Mouse (Mus musculus) CH12.LX (cell line): ENCODE measurements around the gene Zfp800. TPM values are rescaled to one million over a fixed set of nuclear protein-coding genes. Genes with fewer than 3 reads are reported as not detected.

Source experiments
- DNase-seq: peaks from one replicate; pipeline ENCODE4 v3.0.0-alpha.2; 2013; ENCODE audit errors: extremely low read depth
- H3K27ac ChIP-seq: 2 replicates; pipeline ENCODE4 v1.5.1; 2012; ENCODE audit warnings: low read depth, mild to moderate bottlenecking, control low read depth, moderate library complexity; ENCODE audit not compliant: insufficient read depth
- H3K27me3 ChIP-seq: replicated peaks from 2 replicates; pipeline ENCODE3; 2012; ENCODE audit warnings: inconsistent platforms
- H3K36me3 ChIP-seq, 2 experiments: replicated peaks in 1 of 2; 2 replicates each; pipeline versions ENCODE3 to v1.6.1; 2012; ENCODE audit warnings: inconsistent platforms in 1 of 2, low read length in 1 of 2, mild to moderate bottlenecking in 1 of 2, mixed read lengths in 1 of 2, moderate library complexity in 1 of 2; ENCODE audit not compliant: control insufficient read depth in 1 of 2, insufficient read depth in 1 of 2
- H3K4me1 ChIP-seq, 2 experiments: 2 replicates each; pipeline ENCODE4 v1.6.1; 2012; ENCODE audit warnings: inconsistent platforms in 1 of 2, moderate library complexity in 1 of 2; ENCODE audit not compliant: insufficient read depth in 2 of 2, control insufficient read depth in 1 of 2
- H3K4me2 ChIP-seq: 2 replicates; pipeline ENCODE4 v1.6.1; 2012; ENCODE audit warnings: low read depth, mild to moderate bottlenecking, control low read depth; ENCODE audit not compliant: poor library complexity, insufficient read depth, severe bottlenecking
- H3K4me3 ChIP-seq, 3 experiments: fragments of 150-350 bp in 1 of 3; sonication (generic) in 1 of 3; replicated peaks in 1 of 3; 2 replicates each; pipeline versions ENCODE3 to v1.5.1; 2011 to 2012; ENCODE audit warnings: low read depth in 2 of 3, low read length in 2 of 3, mild to moderate bottlenecking in 2 of 3, moderate library complexity in 2 of 3, control low read depth in 1 of 3, improper control_type of control experiment in 1 of 3, inconsistent platforms in 1 of 3, mixed read lengths in 1 of 3; ENCODE audit not compliant: poor library complexity in 1 of 3
- H3K79me2 ChIP-seq: replicated peaks from 2 replicates; pipeline ENCODE4 v1.6.1; 2012; ENCODE audit warnings: mild to moderate bottlenecking, moderate library complexity; ENCODE audit not compliant: control insufficient read depth, poor library complexity, insufficient read depth, severe bottlenecking; ENCODE audit errors: extremely low read depth
- H3K9ac ChIP-seq: 2 replicates; pipeline ENCODE4 v1.6.1; 2012; ENCODE audit warnings: low read depth, mild to moderate bottlenecking, control low read depth, moderate library complexity; ENCODE audit not compliant: insufficient read depth
- H3K9me3 ChIP-seq: replicated peaks from 2 replicates; pipeline ENCODE3; 2012; ENCODE audit warnings: low read length, inconsistent platforms, mixed read lengths
- CHD1 ChIP-seq: IDR thresholded peaks from 2 replicates; pipeline ENCODE4 v1.6.1; 2012; ENCODE audit warnings: low read depth, low read length, improper control_type of control experiment, inconsistent platforms
- CHD2 ChIP-seq: IDR thresholded peaks from 2 replicates; pipeline ENCODE4 v1.6.1; 2011; ENCODE audit warnings: low read length, improper control_type of control experiment
- E2F4 ChIP-seq: IDR thresholded peaks from 2 replicates; pipeline ENCODE4 v1.6.1; 2011; ENCODE audit warnings: low read depth, low read length, improper control_type of control experiment; ENCODE audit not compliant: insufficient replicate concordance
- EP300 ChIP-seq: IDR thresholded peaks from 2 replicates; pipeline ENCODE4 v1.6.1; 2011; ENCODE audit warnings: low read length, improper control_type of control experiment
- ETS1 ChIP-seq: conservative IDR thresholded peaks from 2 replicates; pipeline ENCODE4 v1.6.1; 2012; ENCODE audit warnings: low read depth, mild to moderate bottlenecking, inconsistent platforms, low read length, improper control_type of control experiment, moderate library complexity
- GABPA ChIP-seq: IDR thresholded peaks from 2 replicates; pipeline ENCODE4 v1.6.1; 2012; ENCODE audit warnings: low read depth, low read length, improper control_type of control experiment, inconsistent platforms; ENCODE audit not compliant: insufficient replicate concordance
- HCFC1 ChIP-seq: IDR thresholded peaks from 2 replicates; pipeline ENCODE4 v1.6.1; 2012; ENCODE audit warnings: low read depth, mild to moderate bottlenecking, inconsistent platforms, low read length, improper control_type of control experiment
- IRF4 ChIP-seq: IDR thresholded peaks from 2 replicates; pipeline ENCODE4 v1.6.1; 2014; ENCODE audit warnings: low read depth, mild to moderate bottlenecking, inconsistent platforms, low read length, improper control_type of control experiment
- JUN ChIP-seq: IDR thresholded peaks from 2 replicates; pipeline ENCODE4 v1.6.1; 2011; ENCODE audit warnings: low read depth, mild to moderate bottlenecking, low read length, improper control_type of control experiment, moderate library complexity; ENCODE audit not compliant: insufficient read depth
- JUND ChIP-seq: conservative IDR thresholded peaks from 2 replicates; pipeline ENCODE4 v1.6.1; 2011; ENCODE audit warnings: low read depth, low read length, improper control_type of control experiment
- KAT2A ChIP-seq: IDR thresholded peaks from 2 replicates; pipeline ENCODE4 v1.6.1; 2012; ENCODE audit warnings: low read length, improper control_type of control experiment, inconsistent platforms; ENCODE audit not compliant: insufficient replicate concordance
- MEF2A ChIP-seq: IDR thresholded peaks from 2 replicates; pipeline ENCODE4 v1.6.1; 2014; ENCODE audit warnings: low read depth, mild to moderate bottlenecking, inconsistent platforms, low read length, improper control_type of control experiment, borderline replicate concordance
- MXI1 ChIP-seq: IDR thresholded peaks from 2 replicates; pipeline ENCODE4 v1.6.1; 2011; ENCODE audit warnings: mild to moderate bottlenecking, low read depth, low read length, improper control_type of control experiment
- MYC ChIP-seq: IDR thresholded peaks from 2 replicates; pipeline ENCODE4 v1.6.1; 2011; ENCODE audit warnings: low read depth, mild to moderate bottlenecking, improper control_type of control experiment, low read length
- NELFE ChIP-seq: IDR thresholded peaks from 2 replicates; pipeline ENCODE4 v1.6.1; 2011; ENCODE audit warnings: low read depth, low read length, improper control_type of control experiment
- NRF1 ChIP-seq: IDR thresholded peaks from 2 replicates; pipeline ENCODE4 v1.6.1; 2014; ENCODE audit warnings: low read depth, mild to moderate bottlenecking, inconsistent platforms, low read length, improper control_type of control experiment, moderate library complexity
- POLR2AphosphoS2 ChIP-seq: IDR thresholded peaks from 2 replicates; pipeline ENCODE4 v1.6.1; 2011; ENCODE audit warnings: low read depth, low read length, improper control_type of control experiment
- RAD21 ChIP-seq: IDR thresholded peaks from 2 replicates; pipeline ENCODE4 v1.6.1; 2011; ENCODE audit warnings: low read depth, mild to moderate bottlenecking, low read length, improper control_type of control experiment, moderate library complexity
- RCOR1 ChIP-seq: conservative IDR thresholded peaks from 2 replicates; pipeline ENCODE4 v1.6.1; 2012; ENCODE audit warnings: low read depth, mild to moderate bottlenecking, inconsistent platforms, low read length, improper control_type of control experiment
- TBP ChIP-seq: conservative IDR thresholded peaks from 2 replicates; pipeline ENCODE4 v1.6.1; 2011; ENCODE audit warnings: low read depth, low read length, improper control_type of control experiment
- TCF12 ChIP-seq: IDR thresholded peaks from 2 replicates; pipeline ENCODE4 v1.6.1; 2014; ENCODE audit warnings: low read depth, mild to moderate bottlenecking, inconsistent platforms, low read length, improper control_type of control experiment
- UBTF ChIP-seq: IDR thresholded peaks from 2 replicates; pipeline ENCODE4 v1.6.1; 2012; ENCODE audit warnings: low read depth, mild to moderate bottlenecking, inconsistent platforms, low read length, improper control_type of control experiment, moderate library complexity
- USF1 ChIP-seq: IDR thresholded peaks from 2 replicates; pipeline ENCODE4 v1.6.1; 2014; ENCODE audit warnings: low read depth, mild to moderate bottlenecking, inconsistent platforms, low read length, improper control_type of control experiment
- USF2 ChIP-seq: conservative IDR thresholded peaks from 2 replicates; pipeline ENCODE4 v1.6.1; 2011; ENCODE audit warnings: low read depth, low read length, improper control_type of control experiment
- ZC3H11A ChIP-seq: IDR thresholded peaks from 2 replicates; pipeline ENCODE4 v1.6.1; 2012; ENCODE audit warnings: low read depth, mild to moderate bottlenecking, inconsistent platforms, low read length, improper control_type of control experiment
- ZKSCAN1 ChIP-seq: IDR thresholded peaks from 2 replicates; pipeline ENCODE4 v1.6.1; 2012; ENCODE audit warnings: low read depth, inconsistent platforms, low read length, improper control_type of control experiment, borderline replicate concordance
- ZMIZ1 ChIP-seq: IDR thresholded peaks from 2 replicates; pipeline ENCODE4 v1.6.1; 2012; ENCODE audit warnings: low read depth, mild to moderate bottlenecking, inconsistent platforms, low read length, improper control_type of control experiment
- ZNF384 ChIP-seq: IDR thresholded peaks from 2 replicates; pipeline ENCODE4 v1.6.1; 2012; ENCODE audit warnings: low read depth, low read length, improper control_type of control experiment, inconsistent platforms
- dilution Hi-C: fragments of 300-500 bp; cut with MboI; formaldehyde crosslinking; loops from 2 replicates; pipeline ENCODE4 v1.14.3; 2020; ENCODE audit warnings: low sequenced_read_pairs; ENCODE audit not compliant: extremely low pct_unique_long_range_greater_than_20kb, extremely low pct_ligation_motif_present
- in situ Hi-C: fragments of 300-500 bp; cut with MboI; formaldehyde crosslinking; loops from 3 replicates; pipeline ENCODE4 v1.14.3; 2019; ENCODE audit warnings: low sequenced_read_pairs, low pct_ligation_motif_present, low pct_unique_long_range_greater_than_20kb, mixed read lengths
- polyA plus RNA-seq: library from polyadenylated mRNA; unstranded; fragments of >175 nt; gene quantifications from 2 replicates; pipeline ENCODE4 v1.2.1, GENCODE M21; 2012; ENCODE audit warnings: low read depth; ENCODE audit not compliant: insufficient read length
- total RNA-seq, 2 experiments: library from RNA; depleted of rRNA; stranded (reverse); fragments of 300-350 nt in 1 of 2; fragments of >200 nt in 1 of 2; gene quantifications; 2 replicates each; pipeline ENCODE4 v1.2.3; 2012 to 2014

Gene Zfp800
- total and polyA plus RNA-seq, 3 experiments, result 19.1 to 49.5 (median 19.5) TPM

DNA sequence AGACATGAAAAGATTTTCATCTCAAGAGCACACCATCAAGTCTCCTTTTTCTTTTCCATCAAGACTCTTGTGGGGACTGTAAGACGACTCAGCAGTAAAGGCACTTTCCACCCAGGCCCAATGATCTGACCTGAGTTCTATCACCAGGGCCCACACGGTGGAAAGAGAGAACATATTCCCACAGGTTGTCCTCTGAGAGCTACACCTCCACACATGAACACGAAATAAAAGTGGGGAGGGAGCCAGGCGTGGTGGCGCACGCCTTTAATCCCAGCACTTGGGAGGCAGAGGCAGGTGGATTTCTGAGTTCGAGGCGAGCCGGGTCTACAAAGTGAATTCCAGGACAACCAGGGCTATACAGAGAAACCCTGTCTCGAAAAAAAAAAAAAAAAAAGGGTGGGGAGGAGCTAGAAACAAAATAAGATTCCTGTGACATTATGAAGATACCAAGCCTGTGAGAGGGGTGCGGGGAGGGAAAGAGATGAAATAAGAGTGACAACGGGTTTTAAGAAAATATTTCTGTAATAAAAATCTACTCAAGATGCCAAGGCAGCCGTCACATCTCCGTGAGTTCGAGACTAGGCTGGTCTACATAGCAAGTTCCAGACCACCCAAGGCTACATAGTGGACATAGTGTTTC lies 25.0 kb upstream of the Zfp800 start:
- dilution Hi-C loops (no loop called here), in situ Hi-C loops (loop anchor here (25.0 kb wide), 1 partner anchor 590 kb away; no protein-coding TSS in a partner anchor)
- peak overlapping the region in 2 of 3 experiments; percentile 46 to 88 for H3K4me3 ChIP-seq
- H3K27me3 ChIP-seq, result no peaks in the 10 kb centered on the region
- H3K4me2 ChIP-seq, result peak overlapping the region; percentile 59
- H3K9me3 ChIP-seq, result no peaks in the 10 kb centered on the region
- peak overlapping the region; percentile 9; the same call in 1 of the 2 replicates for H3K9ac ChIP-seq
- DNase-seq, result no peak
- peaks cover 16 to 41% of the 10 kb centered on the region in 2 experiments for H3K4me1 ChIP-seq
- TF ChIP-seq RAD21 (no peak), MEF2A (no peak), USF2 (no peak), ZC3H11A (no peak), HCFC1 (no peak), GABPA (no peak), TCF12 (no peak), USF1 (no peak), MYC (no peak), IRF4 (no peak), ZKSCAN1 (no peak), ZNF384 (no peak), ZMIZ1 (no peak), UBTF (no peak), EP300 (no peak), JUND (no peak), NRF1 (no peak), JUN (no peak), RCOR1 (no peak), ETS1 (no peak)
- H3K79me2 ChIP-seq, result peaks cover 10% of the 10 kb centered on the region
- peaks cover 27 to 58% of the 10 kb centered on the region in 2 experiments for H3K36me3 ChIP-seq
- no peak overlapping the region for H3K27ac ChIP-seq

DNA sequence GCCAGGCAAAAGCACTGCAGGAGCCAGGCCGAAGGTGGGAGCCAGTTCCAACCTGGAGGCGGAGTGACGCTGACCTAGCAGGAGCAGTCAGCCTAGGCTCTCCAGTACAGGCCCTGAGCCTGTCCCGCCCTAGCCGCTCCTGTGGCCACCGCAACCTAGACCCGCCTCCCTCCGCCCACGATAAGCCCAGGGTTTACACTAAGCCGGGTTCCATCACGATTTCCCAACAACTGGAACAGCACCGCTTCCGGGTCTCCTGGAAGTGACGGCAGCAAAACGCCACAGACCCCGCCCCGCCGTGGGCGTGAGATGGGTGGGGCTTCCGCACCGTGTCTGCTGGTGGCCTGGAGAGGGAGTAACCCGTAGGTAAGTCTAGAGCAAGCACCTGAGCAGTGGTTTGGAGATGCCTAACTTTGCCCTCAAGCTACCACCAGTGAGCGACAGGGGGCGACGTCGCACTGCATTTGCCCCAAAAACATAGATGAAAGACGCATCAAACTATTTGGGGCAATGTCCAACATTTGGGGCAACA lies 23.7 kb upstream of the Zfp800 start:
- Histone ChIP-seq H3K4me3 (peak overlapping the region; percentile 82 to 86 (median 83)), H3K9me3 (no peaks in the 10 kb centered on the region), H3K9ac (peak overlapping the region; percentile 69), H3K27ac (no peak overlapping the region), H3K27me3 (no peaks in the 10 kb centered on the region), H3K79me2 (peaks cover 10% of the 10 kb centered on the region), H3K4me2 (peak overlapping the region; percentile 90), H3K4me1 (peaks cover 16 to 41% of the 10 kb centered on the region in 2 experiments), H3K36me3 (peaks cover 28 to 57% of the 10 kb centered on the region in 2 experiments)
- in situ Hi-C loops, result loop anchor here (25.0 kb wide), 1 partner anchor 591 kb away; no protein-coding TSS in a partner anchor
- dilution Hi-C loops, result no loop called here
- DNase-seq, result peak; percentile 93
- no peak for TF ChIP-seq ZKSCAN1
- no peak for TF ChIP-seq GABPA
- no peak for TF ChIP-seq JUN
- no peak for TF ChIP-seq TBP
- peak; percentile 78 for TF ChIP-seq MXI1
- TF ChIP-seq UBTF, result no peak
- no peak for TF ChIP-seq KAT2A
- peak; percentile 17; the same call in 1 of the 2 replicates for TF ChIP-seq ETS1
- TF ChIP-seq IRF4, result peak; percentile 67
- TF ChIP-seq E2F4, result 0 out of 2 replicates have a peak, but pooled peaks have one; percentile 53
- peak; percentile 60; the same call in 1 of the 2 replicates for TF ChIP-seq MYC
- no peak for TF ChIP-seq CHD2
- TF ChIP-seq ZC3H11A, result peak; percentile 47
- no peak for TF ChIP-seq EP300
- peak; percentile 38 for TF ChIP-seq NRF1
- peak; percentile 82 for TF ChIP-seq HCFC1
- TF ChIP-seq RCOR1, result 0 out of 2 replicates have a peak, but pooled peaks have one; percentile 49
- peak; percentile 63 for TF ChIP-seq NELFE
- no peak for TF ChIP-seq CHD1
- TF ChIP-seq POLR2AphosphoS2, result 0 out of 2 replicates have a peak, but pooled peaks have one; percentile 38
